Comparison of ENCODE assay signal across 8 mouse cellular contexts in genomic region chr8:70375212-70375859, GRCm38 (mm10). TPM values are rescaled to one million over a fixed set of nuclear protein-coding genes. Genes with fewer than 3 reads are reported as not detected.
DNase-seq lines count a peak whose midpoint lies in the region; ATAC-seq and TF ChIP-seq lines count a peak whose summit lies in the region.

No protein-coding gene starts in this region.

- H3K9ac ChIP-seq in hindbrain, embryonic 14.5 days = no peak overlapping the region

- H3K4me3 ChIP-seq in cerebellum, adult 2 months (replicated peaks; ENCODE audit: insufficient read depth, low read depth, low read length) = no peak overlapping the region
- peak overlapping the region; percentile 24; the same call in 1 of the 2 replicates for H3K4me3 ChIP-seq in hindbrain, embryonic 14.5 days (replicated peaks; ENCODE audit: low read length)
- peak overlapping the region; percentile 93 for H3K4me3 ChIP-seq in megakaryocyte, embryonic 14.5 days (replicated peaks)

- no peak overlapping the region for H3K27ac ChIP-seq in cerebellum, adult 2 months (ENCODE audit: insufficient read depth, low read length)
- no peak overlapping the region for H3K27ac ChIP-seq in hindbrain, embryonic 14.5 days

- no peak for TF ChIP-seq CTCF in cerebellum, adult 2 months (IDR thresholded peaks at IDR 0.05; ENCODE audit: borderline replicate concordance, insufficient read depth, low read depth, low read length)

- no peak overlapping the region for H3K4me2 ChIP-seq in hindbrain, embryonic 14.5 days (replicated peaks)

- no peaks in the 10 kb centered on the region for H3K9me3 ChIP-seq in hindbrain, embryonic 14.5 days (ENCODE audit: control insufficient read depth, low read length)
- no peaks in the 10 kb centered on the region for H3K9me3 ChIP-seq in megakaryocyte, embryonic 14.5 days

- peak; percentile 51 for ATAC-seq in CD4-positive, CD25-positive, alpha-beta regulatory T cell, adult 4 months
- no peak for ATAC-seq in hindbrain, embryonic 14.5 days (ENCODE audit: low FRiP score)
- no peak for ATAC-seq in frontal cortex, adult (ENCODE audit: low TSS enrichment)

- 8% methylated on average over 35 of the region's 35 CpGs for WGBS in cerebellum, adult 2 months
- WGBS in hindbrain, embryonic 14.5 days = 7% methylated on average over 35 of the region's 35 CpGs

- H3K27me3 ChIP-seq in cerebellum, adult 2 months (ENCODE audit: control insufficient read depth, insufficient read depth, low read length) = peaks cover 3% of the 10 kb centered on the region; the same call in 1 of the 2 replicates
- peaks cover 82% of the 10 kb centered on the region for H3K27me3 ChIP-seq in hindbrain, embryonic 14.5 days (ENCODE audit: control insufficient read depth, insufficient read depth, low read length)
- H3K27me3 ChIP-seq in megakaryocyte, embryonic 14.5 days (replicated peaks) = peaks cover 96% of the 10 kb centered on the region

- H3K4me1 ChIP-seq in cerebellum, adult 2 months (ENCODE audit: control insufficient read depth, insufficient read depth, low read length) = peaks cover 13% of the 10 kb centered on the region
- H3K4me1 ChIP-seq in hindbrain, embryonic 14.5 days (replicated peaks; ENCODE audit: control insufficient read depth, insufficient read depth, low read length) = peaks cover 9% of the 10 kb centered on the region
- H3K4me1 ChIP-seq in megakaryocyte, embryonic 14.5 days = peaks cover 66% of the 10 kb centered on the region

- H3K36me3 ChIP-seq in hindbrain, embryonic 14.5 days (replicated peaks; ENCODE audit: control insufficient read depth, insufficient read depth) = no peaks in the 10 kb centered on the region
- peaks cover 9% of the 10 kb centered on the region for H3K36me3 ChIP-seq in megakaryocyte, embryonic 14.5 days (replicated peaks; ENCODE audit: low read length)

- DNase-seq in cerebellum, postnatal 36 days = peak; percentile 9 to 17
- no peak for DNase-seq in cerebellum, adult 2 months
- no peak for DNase-seq in hindbrain, embryonic 14.5 days (ENCODE audit: low spot score)
- no peak for DNase-seq in left cerebral cortex, postnatal 36 days (ENCODE audit: low spot score in 2 of 2)
- no peak for DNase-seq in layer of hippocampus, adult 11-12 months (ENCODE audit: low spot score)

- TF ChIP-seq POLR2A in cerebellum, adult 2 months (IDR thresholded peaks at IDR 0.05; ENCODE audit: borderline replicate concordance, insufficient read depth, low read length) = no peak

- intact Hi-C loops in left cerebral cortex, postnatal 36 days (cut with DNase I) = no loop called here

RNA-seq across cellular contexts. Expression of gene Comp, which starts 2.0 kb away (rescaled TPM):
- polyA plus RNA-seq in cerebellum, adult 2 months (2012; rRNA removed) = 2.2 and 3.1 TPM in 2 replicates
- polyA plus RNA-seq in CD4-positive, CD25-positive, alpha-beta regulatory T cell, adult 4 months (2017; shearing (Covaris generic)) = under 1 TPM in 1 of 2 experiments, not detected in 1; 0.28 TPM
- polyA plus RNA-seq in hindbrain, embryonic 14.5 days (2014; fragmentation: Nextera tagmentation; extraction: Ambion mirVana) = 0.10 and 0.27 TPM in 2 replicates
- polyA plus RNA-seq in megakaryocyte, embryonic 14.5 days (2012; ENCODE audit: insufficient read depth, low replicate concordance) = 0.27 TPM in 1 of 2 replicates, not detected in the other
- under 1 TPM; 0.25 to 0.88 TPM for total RNA-seq in left cerebral cortex, postnatal 36 days (2021)

RNA-seq across cellular contexts. Expression of gene Upf1, which starts 22.3 kb away (rescaled TPM):
- polyA plus RNA-seq in cerebellum, adult 2 months (2012; rRNA removed) = 37.9 and 41.3 TPM in 2 replicates
- 10 to 100 TPM; 11.4 to 14.5 TPM for polyA plus RNA-seq in CD4-positive, CD25-positive, alpha-beta regulatory T cell, adult 4 months (2017; shearing (Covaris generic))
- 17.3 and 17.9 TPM in 2 replicates for polyA plus RNA-seq in hindbrain, embryonic 14.5 days (2014; fragmentation: Nextera tagmentation; extraction: Ambion mirVana)
- 75.0 and 100 TPM in 2 replicates for polyA plus RNA-seq in megakaryocyte, embryonic 14.5 days (2012; ENCODE audit: insufficient read depth, low replicate concordance)
- total RNA-seq in left cerebral cortex, postnatal 36 days (2021) = 10 to 100 TPM; 59.2 to 66.3 TPM

RNA-seq across cellular contexts. Expression of gene Gdf1, which starts 45.7 kb away (rescaled TPM):
- 19.1 and 21.0 TPM in 2 replicates for polyA plus RNA-seq in cerebellum, adult 2 months (2012; rRNA removed)
- polyA plus RNA-seq in CD4-positive, CD25-positive, alpha-beta regulatory T cell, adult 4 months (2017; shearing (Covaris generic)) = under 1 TPM in 1 of 2 experiments, not detected in 1; 0.71 TPM
- polyA plus RNA-seq in hindbrain, embryonic 14.5 days (2014; fragmentation: Nextera tagmentation; extraction: Ambion mirVana) = 0.23 and 3.2 TPM in 2 replicates
- polyA plus RNA-seq in megakaryocyte, embryonic 14.5 days (2012; ENCODE audit: insufficient read depth, low replicate concordance) = 0.26 TPM in 1 of 2 replicates, not detected in the other
- 10 to 100 TPM; 15.3 to 23.7 TPM for total RNA-seq in left cerebral cortex, postnatal 36 days (2021)

RNA-seq across cellular contexts. Expression of gene Cers1, which starts 59.8 kb away (rescaled TPM):
- polyA plus RNA-seq in cerebellum, adult 2 months (2012; rRNA removed) = 55.5 and 56.8 TPM in 2 replicates
- polyA plus RNA-seq in CD4-positive, CD25-positive, alpha-beta regulatory T cell, adult 4 months (2017; shearing (Covaris generic)) = not detected
- 42.9 TPM in 2 replicates for polyA plus RNA-seq in hindbrain, embryonic 14.5 days (2014; fragmentation: Nextera tagmentation; extraction: Ambion mirVana)
- polyA plus RNA-seq in megakaryocyte, embryonic 14.5 days (2012; ENCODE audit: insufficient read depth, low replicate concordance) = 0.55 and 1.8 TPM in 2 replicates
- 100 to 1,000 TPM; 101 to 104 TPM for total RNA-seq in left cerebral cortex, postnatal 36 days (2021)

Comparison
In these comparisons a context has a peak if more than half of its experiments do, and no peak if none do; other contexts are left out.
1. DNase-seq: peak in cerebellum, postnatal 36 days (2 of 2); none in cerebellum, adult 2 months (0 of 2), hindbrain, embryonic 14.5 days (single experiment), left cerebral cortex, postnatal 36 days (0 of 2) and layer of hippocampus, adult 11-12 months (single experiment).